Mouse (Mus musculus): ENCODE measurements around the gene Metap2. TPM values are rescaled to one million over a fixed set of nuclear protein-coding genes. Genes with fewer than 3 reads are reported as not detected.
"Not testable (repeated sequence)": the region's sequence is repeated elsewhere in the genome, so short reads cannot be mapped to it uniquely, and the experiment has no call there.

The Metap2 gene
- polyA plus RNA-seq, 1 experiment = 37.8 TPM

DNA sequence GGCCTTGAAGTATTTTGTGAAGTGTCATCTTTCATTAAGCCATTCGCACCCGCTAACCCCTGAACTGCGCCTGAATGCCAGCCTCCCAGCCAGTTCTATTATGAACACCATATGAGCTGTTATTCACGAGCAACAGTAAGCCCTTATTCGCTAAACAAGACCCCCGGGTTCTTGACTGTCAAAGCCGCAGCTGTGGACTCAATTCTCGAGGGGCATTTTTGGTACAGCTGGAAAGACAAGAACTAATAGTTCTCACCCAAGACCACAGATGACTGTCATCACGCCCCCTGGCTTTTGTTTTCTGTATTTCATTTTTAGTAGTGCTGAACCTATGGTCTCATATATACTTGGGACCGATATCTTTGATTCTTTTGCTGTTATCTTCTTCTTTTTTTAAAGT is 83.1 kb downstream of the Metap2 start:
- H3K4me3 ChIP-seq (ENCODE audit: extremely low read depth, insufficient read depth, insufficient read length) = no peak overlapping the region
- DNase-seq (ENCODE audit: low read depth in 1 of 2, low spot score in 2 of 2) = no peak
- H3K27me3 ChIP-seq (ENCODE audit: control insufficient read depth, insufficient read depth, low read length) = no peaks in the 10 kb centered on the region
- WGBS = 64% methylated on average over 10 of the region's 10 CpGs
- no peaks in the 10 kb centered on the region for H3K36me3 ChIP-seq (ENCODE audit: control insufficient read depth, insufficient read depth, low read length)
- TF ChIP-seq CTCF (IDR thresholded peaks at IDR 0.05; ENCODE audit: extremely low read depth, insufficient read depth, insufficient read length, insufficient replicate concordance) (no peak), POLR2A (IDR thresholded peaks at IDR 0.05; ENCODE audit: low read depth, low read length) (no peak)
- no peak overlapping the region for H3K27ac ChIP-seq (ENCODE audit: insufficient read depth, low read length)
- no peaks in the 10 kb centered on the region for H3K4me1 ChIP-seq (ENCODE audit: control insufficient read depth, insufficient read depth, insufficient read length)

DNA sequence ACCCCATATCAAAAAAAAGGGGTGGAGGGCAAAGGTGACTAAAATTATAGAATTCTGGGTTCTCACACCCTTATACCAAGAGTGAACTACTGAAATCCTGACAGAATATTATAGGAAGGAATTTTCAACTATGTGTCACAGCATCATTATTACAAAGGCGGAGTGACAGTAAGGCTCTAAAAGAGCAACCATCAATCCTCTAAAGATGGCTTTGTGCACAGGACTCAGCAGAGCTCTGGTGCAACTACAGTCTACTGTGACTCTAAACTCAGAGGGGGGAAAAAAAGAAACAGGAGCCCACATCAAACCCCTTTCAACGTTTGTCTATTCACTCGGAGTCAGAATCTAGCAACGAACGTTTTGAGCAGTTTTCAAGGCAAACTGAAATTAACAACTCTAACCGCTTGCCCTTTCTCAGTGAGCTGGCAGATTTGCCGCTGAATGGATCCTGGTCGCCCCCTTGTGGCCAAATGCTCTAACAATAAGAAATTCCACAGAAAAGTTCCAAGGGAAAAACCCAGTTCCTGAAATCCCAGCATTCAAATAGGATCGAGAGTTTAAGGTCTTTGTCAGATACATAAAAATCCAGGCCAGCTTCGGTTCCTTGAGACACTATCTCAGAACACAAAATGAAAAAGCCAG is 84.0 kb downstream of the Metap2 start:
- 12% methylated on average over 10 of the region's 10 CpGs for WGBS
- TF ChIP-seq CTCF (IDR thresholded peaks at IDR 0.05; ENCODE audit: extremely low read depth, insufficient read depth, insufficient read length, insufficient replicate concordance) = peak; percentile 52; the same call in 1 of the 2 replicates
- no peak for TF ChIP-seq POLR2A (IDR thresholded peaks at IDR 0.05; ENCODE audit: low read depth, low read length)
- Histone ChIP-seq H3K4me1 (ENCODE audit: control insufficient read depth, insufficient read depth, insufficient read length) (no peaks in the 10 kb centered on the region), H3K36me3 (ENCODE audit: control insufficient read depth, insufficient read depth, low read length) (no peaks in the 10 kb centered on the region), H3K4me3 (ENCODE audit: extremely low read depth, insufficient read depth, insufficient read length) (no peak overlapping the region), H3K27me3 (ENCODE audit: control insufficient read depth, insufficient read depth, low read length) (no peaks in the 10 kb centered on the region), H3K27ac (ENCODE audit: insufficient read depth, low read length) (no peak overlapping the region)
- peak in 1 of 2 experiments; percentile 30 for DNase-seq (ENCODE audit: low read depth in 1 of 2, low spot score in 2 of 2)

DNA sequence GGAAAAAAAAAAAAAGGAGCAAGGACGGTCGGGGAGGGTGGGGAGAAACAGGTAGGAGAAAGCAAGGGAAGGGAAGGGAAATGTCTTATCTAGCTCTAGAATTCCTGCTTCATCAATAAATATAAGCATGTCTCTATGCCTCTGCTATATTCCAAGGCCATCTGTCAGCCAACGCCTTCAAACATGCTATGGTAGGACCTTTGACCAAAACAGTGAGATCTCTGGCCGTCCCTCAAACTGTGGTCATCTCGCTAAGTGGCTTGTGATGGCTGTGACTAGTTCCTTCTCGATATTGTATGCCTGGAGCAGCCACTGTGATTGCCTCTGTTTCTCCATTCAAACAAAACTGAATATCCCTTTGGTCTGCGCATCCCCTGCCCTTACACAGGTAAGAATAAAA is 84.8 kb downstream of the Metap2 start:
- no peak overlapping the region for H3K4me3 ChIP-seq (ENCODE audit: extremely low read depth, insufficient read depth, insufficient read length)
- WGBS = 90% methylated on average over 7 of the region's 7 CpGs
- H3K27me3 ChIP-seq (ENCODE audit: control insufficient read depth, insufficient read depth, low read length) = no peaks in the 10 kb centered on the region
- no peak for DNase-seq (ENCODE audit: low read depth in 1 of 2, low spot score in 2 of 2)
- H3K27ac ChIP-seq (ENCODE audit: insufficient read depth, low read length) = no peak overlapping the region
- no peaks in the 10 kb centered on the region for H3K4me1 ChIP-seq (ENCODE audit: control insufficient read depth, insufficient read depth, insufficient read length)
- H3K36me3 ChIP-seq (ENCODE audit: control insufficient read depth, insufficient read depth, low read length) = no peaks in the 10 kb centered on the region
- no peak for TF ChIP-seq CTCF (IDR thresholded peaks at IDR 0.05; ENCODE audit: extremely low read depth, insufficient read depth, insufficient read length, insufficient replicate concordance)
- no peak for TF ChIP-seq POLR2A (IDR thresholded peaks at IDR 0.05; ENCODE audit: low read depth, low read length)

DNA sequence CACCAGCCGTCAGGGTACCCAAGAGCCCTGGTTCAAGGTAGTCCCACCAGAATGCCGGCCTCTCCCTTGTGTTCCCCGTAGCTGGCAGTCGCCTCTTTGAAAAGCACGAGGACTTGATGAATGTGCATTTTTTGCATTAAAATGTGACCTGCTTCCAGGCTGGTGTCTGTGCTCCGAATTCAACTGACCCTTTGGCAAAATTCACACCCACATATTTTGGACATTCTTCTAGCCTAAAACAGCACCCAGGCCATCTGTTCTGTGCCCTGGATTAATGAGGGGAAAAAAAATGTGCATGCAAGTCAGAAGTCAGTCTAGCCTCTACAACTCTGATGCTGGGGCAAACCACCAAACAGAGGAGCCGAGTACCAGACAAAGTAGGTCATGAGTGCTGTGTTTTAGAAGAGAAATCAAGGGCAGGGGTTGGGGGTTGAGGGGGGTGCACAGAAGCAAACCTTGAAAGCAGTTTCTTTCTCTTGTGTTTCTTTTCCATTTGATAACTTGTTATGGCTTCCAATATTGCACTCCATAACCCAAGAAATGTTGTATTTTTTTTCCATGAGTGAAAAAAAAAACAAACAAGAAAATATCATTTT is 86.2 kb downstream of the Metap2 start:
- WGBS = 74% methylated on average over 7 of the region's 7 CpGs
- Histone ChIP-seq H3K36me3 (ENCODE audit: control insufficient read depth, insufficient read depth, low read length) (no peaks in the 10 kb centered on the region), H3K27ac (ENCODE audit: insufficient read depth, low read length) (no peak overlapping the region), H3K4me1 (ENCODE audit: control insufficient read depth, insufficient read depth, insufficient read length) (no peaks in the 10 kb centered on the region), H3K27me3 (ENCODE audit: control insufficient read depth, insufficient read depth, low read length) (no peaks in the 10 kb centered on the region), H3K4me3 (ENCODE audit: extremely low read depth, insufficient read depth, insufficient read length) (no peak overlapping the region)
- DNase-seq (ENCODE audit: low read depth in 1 of 2, low spot score in 2 of 2) = no peak
- no peak for TF ChIP-seq POLR2A (IDR thresholded peaks at IDR 0.05; ENCODE audit: low read depth, low read length)
- TF ChIP-seq CTCF (IDR thresholded peaks at IDR 0.05; ENCODE audit: extremely low read depth, insufficient read depth, insufficient read length, insufficient replicate concordance) = no peak

DNA sequence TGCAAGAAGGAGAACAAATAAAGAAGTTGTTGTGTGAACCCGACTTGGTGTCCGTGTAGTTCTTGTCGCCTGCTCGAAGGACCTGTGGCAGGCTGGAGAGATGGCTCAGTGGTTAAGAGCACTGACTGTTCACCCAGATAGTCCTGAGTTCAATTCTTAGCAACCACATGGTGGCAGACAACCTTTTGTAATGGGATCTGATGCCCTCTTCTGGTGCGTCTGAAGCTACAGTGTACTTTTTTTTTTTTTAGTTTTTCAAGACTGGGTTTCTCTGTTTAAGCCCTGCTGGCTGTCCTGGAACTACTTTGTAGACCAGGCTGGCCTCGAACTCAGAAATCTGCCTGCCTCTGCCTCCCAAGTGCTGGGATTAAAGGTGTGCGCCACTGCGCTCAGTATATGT is 87.5 kb downstream of the Metap2 start:
- not testable (repeated sequence) for H3K27me3 ChIP-seq (ENCODE audit: control insufficient read depth, insufficient read depth, low read length); H3K36me3 ChIP-seq (ENCODE audit: control insufficient read depth, insufficient read depth, low read length); H3K4me1 ChIP-seq (ENCODE audit: control insufficient read depth, insufficient read depth, insufficient read length); H3K27ac ChIP-seq (ENCODE audit: insufficient read depth, low read length); H3K4me3 ChIP-seq (ENCODE audit: extremely low read depth, insufficient read depth, insufficient read length); DNase-seq (ENCODE audit: low read depth in 1 of 2, low spot score in 2 of 2)
- WGBS = 91% methylated on average over 8 of the region's 8 CpGs

Other genes with a start within 250 kb of the Metap2 start
- gene Usp44, start 65.5 kb downstream of the Metap2 start, polyA plus RNA-seq (2012; rRNA removed) = 0.08 TPM in 1 of 2 replicates, not detected in the other
- 4.2 and 4.8 TPM in 2 replicates for gene Vezt, start 138.7 kb upstream of the Metap2 start, polyA plus RNA-seq (2012; rRNA removed)
- gene Fgd6, start 138.9 kb upstream of the Metap2 start, polyA plus RNA-seq (2012; rRNA removed) = 2.1 and 2.8 TPM in 2 replicates